Mouse (Mus musculus): ENCODE measurements around the gene Wdr73. TPM values are rescaled to one million over a fixed set of nuclear protein-coding genes. Genes with fewer than 3 reads are reported as not detected.

Gene Wdr73
- total RNA-seq, 2 experiments from 2014 or later: 5.1 to 5.6 TPM

DNA sequence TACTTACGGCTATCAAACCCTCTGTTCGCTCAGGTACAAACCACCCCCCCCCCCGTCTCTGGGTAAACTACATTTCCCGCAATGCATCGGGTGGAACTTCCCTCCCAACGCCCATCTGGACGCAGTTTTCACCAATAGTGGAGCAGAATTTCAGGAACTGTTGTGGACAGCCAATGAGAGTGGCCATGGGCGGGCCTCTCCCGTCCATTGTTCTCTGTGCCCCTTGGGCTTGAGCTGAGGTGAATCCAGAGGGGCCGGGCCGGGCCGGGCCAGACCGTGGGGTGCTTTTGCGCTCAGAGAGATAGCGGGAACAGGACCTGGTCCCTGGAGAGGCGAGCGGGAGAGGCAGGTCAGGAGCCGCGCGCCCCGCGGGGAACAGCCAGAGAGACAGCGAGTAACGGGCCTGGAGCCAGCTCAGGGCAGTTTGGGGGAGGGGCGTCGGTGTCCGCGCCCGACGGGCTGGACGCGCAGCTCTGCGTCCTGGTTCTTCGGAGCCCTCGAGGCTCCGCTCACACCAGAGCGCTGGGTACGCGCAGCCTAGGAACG lies 40.3 kb downstream of the Wdr73 start, which contains the start of gene Zscan2:
Zscan2 (plus strand) TSS at position 192 of the 546 bp plus-strand sequence.
- DNase-seq: peak; percentile 82 to 92
- intact Hi-C loops (cut with DNase I): loop anchor here (5.0 kb wide), 1 partner anchor 481 kb away; no protein-coding TSS in a partner anchor

DNA sequence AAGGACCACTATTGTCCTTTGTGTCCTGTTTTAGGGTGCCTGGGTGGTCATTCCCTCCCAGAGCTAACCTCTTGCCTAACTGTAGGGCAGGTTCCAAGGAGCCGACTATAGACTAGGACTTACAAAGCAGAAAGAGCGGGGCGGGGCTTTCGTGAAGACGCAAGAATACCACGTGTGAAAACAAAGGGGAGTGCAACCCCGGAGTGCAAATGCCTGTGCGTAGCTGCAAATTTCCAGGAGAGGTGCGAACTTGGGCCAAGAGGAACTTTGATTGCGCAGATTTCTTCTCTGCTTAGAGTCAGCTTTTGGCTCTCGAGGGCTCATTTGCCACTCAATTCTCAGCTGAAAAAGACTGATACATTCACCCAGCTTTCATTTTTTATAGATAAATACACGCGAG lies 40.8 kb downstream of the Wdr73 start:
- intact Hi-C loops (cut with DNase I): loop anchor here (5.0 kb wide), 1 partner anchor 482 kb away; no protein-coding TSS in a partner anchor
- peak; percentile 53 to 54 for DNase-seq

DNA sequence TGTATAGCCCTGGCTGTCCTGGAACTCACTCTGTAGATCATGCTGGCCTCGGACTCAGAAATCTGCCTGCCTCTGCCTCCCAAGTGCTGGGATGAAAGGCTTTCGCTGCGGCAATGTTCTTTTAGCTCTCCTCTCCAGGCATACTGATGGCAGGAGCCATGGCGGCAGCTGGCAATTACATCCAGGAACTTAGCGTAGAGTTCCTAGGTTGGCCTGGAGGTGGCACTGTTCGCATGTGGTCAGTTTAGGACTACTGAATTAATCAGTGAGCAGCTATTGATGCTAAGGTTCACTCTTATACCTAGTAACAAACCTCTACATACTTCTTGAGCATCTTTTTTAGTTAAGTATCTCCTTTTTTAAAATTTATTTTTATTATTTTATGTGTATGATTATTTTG lies 43.9 kb downstream of the Wdr73 start:
- intact Hi-C loops (cut with DNase I): loop anchor here (1.0 kb wide), 1 partner anchor 298 kb away; no protein-coding TSS in a partner anchor
- peak; percentile 79 to 84 for DNase-seq

DNA sequence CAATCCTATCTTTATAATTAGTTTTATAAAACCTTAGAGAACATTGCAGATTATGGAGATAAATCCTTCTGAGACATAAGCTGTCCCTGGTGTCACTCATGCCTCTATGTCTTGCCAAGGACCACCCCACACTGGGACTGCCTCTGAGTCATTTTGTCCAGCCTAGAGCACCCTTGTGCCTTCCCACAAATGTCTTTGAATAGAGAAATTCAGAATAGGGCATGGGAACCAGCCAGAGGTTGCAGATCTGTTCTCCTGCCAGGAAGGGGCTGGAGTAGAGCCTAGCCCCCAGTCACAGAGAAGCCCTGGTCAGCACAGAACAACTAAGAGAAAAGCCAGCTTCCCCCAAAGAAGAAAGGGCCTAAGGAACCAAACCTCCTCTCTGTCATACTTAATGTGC lies 45.8 kb downstream of the Wdr73 start:
- intact Hi-C loops (cut with DNase I): no loop called here

DNA sequence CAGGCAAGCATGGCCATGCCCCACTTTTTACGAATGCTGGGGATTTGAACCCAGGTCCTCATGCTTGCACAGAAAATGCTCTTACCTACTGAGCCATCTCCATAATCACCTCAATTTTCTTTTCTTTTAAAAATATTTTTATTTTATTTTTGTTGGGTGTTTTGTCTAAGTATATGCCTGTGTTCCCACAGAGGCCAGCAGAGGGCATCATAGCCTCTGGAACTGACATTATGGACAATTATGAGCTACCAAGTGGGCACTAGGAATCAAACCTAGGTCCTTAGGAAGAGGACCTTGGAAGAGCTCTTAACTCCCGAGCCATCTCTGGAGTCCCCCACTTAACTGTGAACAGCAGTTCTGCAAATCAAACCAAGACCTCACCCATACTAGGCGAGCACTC lies 47.9 kb downstream of the Wdr73 start:
- intact Hi-C loops (cut with DNase I): no loop called here
- DNase-seq: no peak

More for the DNA sequence above, 45.8 kb downstream of the Wdr73 start:
- DNase-seq: no peak

DNA sequence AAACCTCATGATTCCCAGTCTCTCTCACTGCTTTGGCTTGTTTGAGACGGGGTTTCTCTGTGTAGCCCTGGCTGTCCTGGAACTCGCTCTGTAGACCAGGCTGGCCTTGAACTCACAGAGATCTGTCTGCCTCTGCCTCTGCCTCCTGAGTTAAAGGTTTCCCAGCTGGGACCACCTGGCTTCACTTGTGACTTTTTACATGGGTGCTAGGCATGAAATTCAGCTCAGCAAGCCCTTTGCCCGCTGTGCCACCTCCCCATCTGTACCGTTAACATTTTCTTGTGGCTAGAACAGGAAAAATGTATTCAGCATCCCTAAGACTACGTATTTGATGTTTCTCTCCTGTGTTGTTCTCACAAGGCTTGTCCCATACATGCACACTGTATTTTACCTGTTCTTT lies 50.5 kb downstream of the Wdr73 start:
- intact Hi-C loops (cut with DNase I): no loop called here
- DNase-seq: no peak

DNA sequence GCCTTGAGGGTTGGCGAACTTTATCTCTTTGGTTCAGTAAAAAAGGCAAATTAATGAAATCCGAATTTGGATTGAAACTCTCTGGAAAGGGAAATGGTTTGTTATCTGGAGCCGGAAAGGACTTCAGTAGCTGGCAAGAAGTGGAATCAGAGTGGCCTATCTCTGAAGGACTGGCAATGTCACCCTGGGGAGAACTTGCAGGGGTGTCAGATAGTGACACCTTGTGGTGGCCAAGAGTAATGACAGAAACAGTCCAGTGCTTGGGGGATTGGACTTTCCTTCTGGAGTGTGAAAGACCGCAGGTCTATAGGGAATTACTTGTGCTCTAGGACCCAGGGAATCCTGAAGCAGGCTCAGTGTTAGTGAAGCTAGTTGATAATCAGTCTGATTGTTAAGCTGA lies 51.4 kb downstream of the Wdr73 start:
- DNase-seq: peak; percentile 35 to 60
- intact Hi-C loops (cut with DNase I): loop anchor here (1.0 to 10.0 kb wide), 4 partner anchors 47 to 465 kb away; partner anchors contain the start of gene Fes

DNA sequence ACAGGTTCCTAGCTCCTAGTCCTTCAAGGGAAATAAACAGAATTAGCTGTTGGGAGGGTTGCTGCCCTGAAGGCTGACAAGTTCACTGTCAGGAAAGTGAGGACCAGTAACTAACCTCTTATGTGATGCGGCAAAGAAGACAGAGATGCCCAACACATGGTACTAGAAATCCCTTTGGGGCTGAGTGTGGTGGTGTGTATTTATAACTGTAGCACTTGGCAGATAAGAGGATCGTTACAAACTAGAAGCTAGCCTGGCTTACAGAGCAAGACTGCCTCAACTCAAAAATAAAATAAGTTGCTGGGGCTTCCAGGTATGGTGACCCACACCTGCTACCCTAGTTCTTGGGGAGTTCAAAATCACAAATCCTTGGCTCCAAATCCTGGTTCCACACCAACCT lies 51.8 kb downstream of the Wdr73 start:
- no peak for DNase-seq
- intact Hi-C loops (cut with DNase I): loop anchor here (1.0 to 10.0 kb wide), 4 partner anchors 46 to 464 kb away; partner anchors contain the start of gene Fes

DNA sequence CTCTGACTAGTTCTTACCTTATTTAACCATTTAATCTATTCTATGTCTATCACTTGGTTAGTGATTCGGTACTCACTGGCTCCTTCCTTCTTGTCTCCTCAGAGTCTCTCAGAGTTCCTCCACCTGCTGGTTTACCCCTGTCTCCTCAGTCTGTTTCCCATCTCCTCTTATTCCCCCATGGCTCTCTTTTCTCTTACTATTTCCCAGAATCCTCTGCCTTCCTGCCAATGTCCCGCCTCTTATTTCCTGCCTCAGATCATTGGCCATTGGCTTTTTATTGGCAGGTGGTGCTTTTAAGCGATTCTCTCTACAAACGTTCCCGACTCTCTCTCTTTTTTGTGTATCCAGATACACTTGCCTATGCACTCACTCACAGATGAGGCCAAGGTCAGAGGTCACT lies 54.4 kb downstream of the Wdr73 start:
- DNase-seq: no peak
- intact Hi-C loops (cut with DNase I): loop anchor here (10.0 kb wide), 1 partner anchor 462 kb away; the partner anchor contains the start of gene Fes

DNA sequence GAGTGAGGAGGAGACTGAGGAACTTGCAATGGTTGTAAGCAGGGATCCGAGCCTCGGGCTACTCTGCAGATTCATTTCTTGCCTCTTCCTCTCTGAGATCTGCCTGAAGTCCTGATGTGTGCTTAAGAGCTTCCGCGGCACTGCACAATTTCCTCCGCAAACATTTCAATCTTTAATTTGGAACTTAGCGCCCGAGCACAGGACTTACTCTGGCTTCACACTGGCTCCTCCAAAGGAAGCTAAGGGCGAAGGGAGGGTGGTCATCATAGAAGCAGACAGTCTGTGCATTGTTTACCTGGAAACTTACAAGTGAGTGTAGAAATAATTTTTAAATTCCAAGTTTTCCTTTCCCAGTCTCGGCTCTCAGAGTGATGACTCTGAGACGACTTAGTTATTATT lies 54.8 kb downstream of the Wdr73 start:
- DNase-seq: no peak
- intact Hi-C loops (cut with DNase I): loop anchor here (10.0 kb wide), 1 partner anchor 461 kb away; the partner anchor contains the start of gene Fes

DNA sequence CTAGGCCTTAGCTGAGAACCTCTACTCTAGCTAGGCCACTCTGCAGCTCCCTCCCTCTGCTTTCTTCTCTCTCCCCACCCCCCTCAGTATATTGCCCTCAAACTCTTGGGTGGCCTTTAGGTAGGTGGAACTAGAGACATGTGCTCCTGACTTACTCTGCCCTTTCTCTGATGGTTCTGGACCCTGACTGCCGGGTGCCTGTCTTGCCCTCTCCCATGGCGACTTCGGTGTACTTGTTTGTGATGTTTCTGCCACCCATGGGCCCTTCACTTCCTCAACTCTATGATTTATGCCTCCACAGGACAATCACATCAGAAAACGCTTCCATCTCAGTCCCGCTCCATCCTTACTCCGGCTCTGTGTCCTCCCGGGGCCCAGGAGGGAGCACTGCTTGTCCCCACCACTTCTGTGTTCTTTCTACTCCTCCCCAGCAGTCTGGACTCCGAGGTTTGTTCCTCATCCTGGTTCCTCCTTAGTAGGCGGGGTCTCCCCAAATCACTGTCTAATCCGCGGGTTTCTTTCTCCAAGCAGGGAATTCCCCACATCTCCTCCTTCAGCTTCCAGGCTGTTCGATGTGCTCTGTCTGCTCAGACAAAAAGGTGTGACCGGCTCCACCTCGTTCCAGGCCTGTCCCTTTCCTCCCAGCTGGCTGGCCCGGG lies 55.3 kb downstream of the Wdr73 start:
- DNase-seq: peak in 1 of 2 experiments; percentile 37
- intact Hi-C loops (cut with DNase I): loop anchor here (10.0 kb wide), 1 partner anchor 461 kb away; the partner anchor contains the start of gene Fes

DNA sequence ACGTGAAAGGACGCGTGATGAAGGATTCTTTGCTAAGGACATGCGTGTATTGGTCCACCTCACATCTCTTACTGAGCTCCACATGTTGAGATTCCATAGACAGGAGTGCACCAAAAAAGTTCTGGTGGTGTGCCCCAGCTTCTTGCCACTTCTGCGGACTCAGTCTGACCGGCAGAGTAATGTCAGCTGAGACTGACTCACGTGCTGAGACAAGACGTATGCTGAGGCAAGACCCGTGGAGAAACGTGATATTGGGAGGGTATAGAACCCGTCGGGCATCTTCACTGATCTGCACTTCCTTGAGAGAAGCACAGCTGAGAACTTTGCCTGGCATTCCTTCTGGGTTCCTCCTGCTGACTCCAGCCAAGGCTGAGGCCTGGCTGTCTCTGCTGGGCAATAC lies 56.4 kb downstream of the Wdr73 start:
- intact Hi-C loops (cut with DNase I): loop anchor here (10.0 kb wide), 1 partner anchor 460 kb away; the partner anchor contains the start of gene Fes

DNA sequence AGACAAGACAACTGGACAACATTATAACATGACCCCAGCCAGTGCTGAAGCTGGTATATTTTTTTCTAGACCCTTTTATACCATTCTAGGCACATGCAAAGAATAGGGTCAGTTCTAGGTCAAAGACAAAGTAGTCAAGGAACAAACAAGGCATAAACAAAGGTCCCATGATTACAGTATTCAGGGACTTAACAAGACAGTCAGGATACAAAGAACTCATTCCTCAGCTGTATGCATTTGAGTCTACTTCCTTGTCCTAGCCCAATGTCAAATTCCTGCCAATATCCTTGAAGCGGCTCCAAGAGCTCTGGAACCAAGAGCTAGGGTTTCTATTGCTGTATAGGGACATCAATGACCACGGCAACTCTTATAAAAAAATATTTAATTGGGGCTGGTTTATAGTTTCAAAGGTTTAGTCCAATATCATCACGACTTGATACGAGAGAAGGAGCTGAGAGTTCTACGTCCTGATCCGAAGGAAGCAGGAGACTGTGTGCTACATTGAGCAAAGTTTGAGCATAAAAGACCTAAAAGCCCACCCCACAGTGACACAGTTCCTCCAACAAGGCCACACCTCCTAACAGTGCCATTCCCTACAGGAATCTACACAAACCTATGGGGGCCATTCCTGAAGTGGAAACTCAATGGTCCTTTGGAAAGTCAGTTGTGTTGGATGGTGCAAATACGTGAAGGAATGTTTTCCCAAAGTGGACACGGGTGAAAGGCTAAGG lies 57.0 kb downstream of the Wdr73 start:
- no peak for DNase-seq
- intact Hi-C loops (cut with DNase I): loop anchor here (10.0 kb wide), 1 partner anchor 459 kb away; the partner anchor contains the start of gene Fes

More for the DNA sequence above, 56.4 kb downstream of the Wdr73 start:
- no peak for DNase-seq

DNA sequence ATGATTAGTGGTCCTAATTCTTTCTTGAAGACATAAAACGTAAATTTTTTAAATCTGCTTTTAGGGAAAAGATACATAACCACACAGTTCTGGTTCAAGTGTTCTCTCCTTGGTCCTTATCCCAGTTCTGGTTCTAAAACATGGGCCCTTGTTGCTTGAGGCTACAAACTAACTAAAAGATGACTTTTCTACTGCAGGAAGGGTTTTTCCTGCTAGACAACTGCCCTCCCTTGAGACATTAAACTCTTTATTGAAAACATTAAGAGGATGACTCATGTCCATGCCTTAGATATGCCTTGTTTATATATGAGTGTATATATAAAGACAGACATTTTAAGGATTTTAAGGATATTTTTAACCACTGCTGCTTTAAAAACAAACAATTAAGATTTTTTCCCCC lies 57.9 kb downstream of the Wdr73 start:
- intact Hi-C loops (cut with DNase I): loop anchor here (10.0 kb wide), 1 partner anchor 458 kb away; the partner anchor contains the start of gene Fes
- no peak for DNase-seq

DNA sequence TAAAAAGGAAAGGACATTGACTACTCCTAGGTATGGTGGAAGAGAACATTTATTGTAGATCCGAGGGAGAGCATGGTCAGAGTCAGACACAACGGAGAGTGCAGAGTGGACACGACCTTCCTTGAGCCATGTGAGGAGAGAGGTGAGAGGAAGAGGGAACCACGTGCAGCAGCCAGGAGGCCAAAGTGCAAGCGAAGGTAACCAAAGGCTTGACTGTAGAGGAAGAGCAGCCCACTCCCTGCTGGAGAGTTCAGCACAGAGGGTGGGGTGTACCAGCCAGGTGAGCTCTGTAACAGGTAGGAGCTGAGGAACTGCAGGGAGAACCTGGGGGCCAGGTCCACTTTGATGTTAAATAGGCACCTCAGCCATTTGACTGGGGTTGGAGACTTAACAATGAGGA lies 58.9 kb downstream of the Wdr73 start:
- intact Hi-C loops (cut with DNase I): loop anchor here (10.0 kb wide), 1 partner anchor 457 kb away; the partner anchor contains the start of gene Fes
- no peak for DNase-seq

DNA sequence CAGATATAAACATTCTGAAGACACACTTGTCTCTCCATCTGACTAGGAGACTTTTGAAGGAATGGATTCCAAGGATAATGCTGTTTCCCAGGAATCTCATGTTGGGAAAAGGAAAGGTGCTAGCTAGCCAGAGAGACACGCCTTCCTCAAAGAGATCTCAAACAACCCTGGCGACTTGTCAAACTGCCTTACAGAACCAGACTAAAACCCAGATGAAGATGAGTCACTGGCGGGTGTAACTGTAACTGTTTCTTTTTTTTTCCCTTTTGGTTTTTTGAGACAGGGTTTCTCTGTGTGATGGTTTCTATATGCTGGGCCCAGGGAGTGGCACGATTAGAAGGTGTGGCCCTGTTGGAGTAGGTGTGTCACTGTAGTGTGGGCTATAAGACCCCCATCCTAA lies 60.1 kb downstream of the Wdr73 start:
- intact Hi-C loops (cut with DNase I): loop anchor here (10.0 kb wide), 1 partner anchor 456 kb away; the partner anchor contains the start of gene Fes
- DNase-seq: no peak

Other genes starting within 250 kb of the Wdr73 start
- 10 to 100 TPM; 12.6 to 14.0 TPM for gene Crtc3, start 212.4 kb downstream of the Wdr73 start, total RNA-seq (2021)
- gene Iqgap1, start 75.3 kb downstream of the Wdr73 start, total RNA-seq (2021): 10 to 100 TPM; 40.5 to 43.2 TPM
- gene Zscan2, start 40.3 kb downstream of the Wdr73 start, total RNA-seq (2021): 1 to 10 TPM; 5.5 to 5.7 TPM
- 1 to 10 TPM; 5.9 to 8.8 TPM for gene Nmb, start 3.8 kb upstream of the Wdr73 start, total RNA-seq (2021)
- gene Sec11a, start 46.5 kb upstream of the Wdr73 start, total RNA-seq (2021): 10 to 100 TPM; 51.2 to 52.2 TPM
- 10 to 100 TPM; 14.3 to 16.4 TPM for gene Zfp592, start 92.4 kb upstream of the Wdr73 start, total RNA-seq (2021)
- 100 to 1,000 TPM; 107 to 112 TPM for gene Alpk3, start 156.3 kb upstream of the Wdr73 start, total RNA-seq (2021)
- gene Slc28a1, start 213.5 kb upstream of the Wdr73 start, total RNA-seq (2021): under 1 TPM in 1 of 2 experiments, not detected in 1; 0.16 TPM

Data from heart, postnatal 36 days (tissue).